Mouse (Mus musculus) urinary bladder, postnatal 10 days (tissue): ENCODE measurements around the gene Tsga10.
"Not testable (repeated sequence)": the region's sequence is repeated elsewhere in the genome, so short reads cannot be mapped to it uniquely, and the experiment has no call there.

Experiments
- DNase-seq: peaks from one replicate; pipeline ENCODE4 v3.0.0; 2022; ENCODE audit warnings: low spot score

Gene Tsga10

GRCm38 (mm10) chr1:37864511-37865400, 1.5 kb downstream of the Tsga10 start:
- peak; percentile 96 for DNase-seq

GRCm38 (mm10) chr1:37850696-37851095, 15.5 kb downstream of the Tsga10 start:
- DNase-seq, result no peak

GRCm38 (mm10) chr1:37846878-37847277, 19.4 kb downstream of the Tsga10 start:
- DNase-seq, result no peak

- DNase-seq, result no peak
Observed at GRCm38 (mm10) chr1:37831681-37832080, 34.5 kb downstream of the Tsga10 start.

GRCm38 (mm10) chr1:37802291-37802690, 63.9 kb downstream of the Tsga10 start:
- not testable (repeated sequence) for DNase-seq

GRCm38 (mm10) chr1:37800298-37800697, 65.9 kb downstream of the Tsga10 start:
- DNase-seq, result no peak

GRCm38 (mm10) chr1:37799505-37799904, 66.7 kb downstream of the Tsga10 start:
- DNase-seq, result no peak

GRCm38 (mm10) chr1:37759407-37759806, 106.8 kb downstream of the Tsga10 start:
- no peak for DNase-seq

GRCm38 (mm10) chr1:37744650-37745259, 121.5 kb downstream of the Tsga10 start:
- no peak for DNase-seq

GRCm38 (mm10) chr1:37742602-37743270, 123.5 kb downstream of the Tsga10 start:
- DNase-seq, result no peak

- DNase-seq, result no peak
Observed at GRCm38 (mm10) chr1:37742126-37742525, 124.1 kb downstream of the Tsga10 start.

- DNase-seq, result no peak
Observed at GRCm38 (mm10) chr1:37740161-37740802, 125.9 kb downstream of the Tsga10 start.

GRCm38 (mm10) chr1:37738895-37739294, 127.3 kb downstream of the Tsga10 start:
- no peak for DNase-seq

- no peak for DNase-seq
Observed at GRCm38 (mm10) chr1:37737045-37737444, 129.2 kb downstream of the Tsga10 start.

- no peak for DNase-seq
Observed at GRCm38 (mm10) chr1:37735932-37736331, 130.3 kb downstream of the Tsga10 start.

- no peak for DNase-seq
Observed at GRCm38 (mm10) chr1:37734841-37735240, 131.4 kb downstream of the Tsga10 start.

- DNase-seq, result no peak
Observed at GRCm38 (mm10) chr1:37729353-37729752, 136.9 kb downstream of the Tsga10 start.

GRCm38 (mm10) chr1:37728053-37728452, 138.2 kb downstream of the Tsga10 start:
- no peak for DNase-seq

GRCm38 (mm10) chr1:37727186-37727585, 139.0 kb downstream of the Tsga10 start:
- no peak for DNase-seq

- no peak for DNase-seq
Observed at GRCm38 (mm10) chr1:37726426-37726825, 139.8 kb downstream of the Tsga10 start.

- no peak for DNase-seq
Observed at GRCm38 (mm10) chr1:37725880-37726279, 140.3 kb downstream of the Tsga10 start.

GRCm38 (mm10) chr1:37721092-37721491, 145.1 kb downstream of the Tsga10 start:
- no peak for DNase-seq
